Mouse (Mus musculus) MN1 (cell line): ENCODE results near the gene Sorbs1.

Experiments
- DNase-seq: peaks from one replicate; pipeline ENCODE4 v3.0.0-alpha.2; 2016; ENCODE audit warnings: low spot score

Gene Sorbs1

DNA sequence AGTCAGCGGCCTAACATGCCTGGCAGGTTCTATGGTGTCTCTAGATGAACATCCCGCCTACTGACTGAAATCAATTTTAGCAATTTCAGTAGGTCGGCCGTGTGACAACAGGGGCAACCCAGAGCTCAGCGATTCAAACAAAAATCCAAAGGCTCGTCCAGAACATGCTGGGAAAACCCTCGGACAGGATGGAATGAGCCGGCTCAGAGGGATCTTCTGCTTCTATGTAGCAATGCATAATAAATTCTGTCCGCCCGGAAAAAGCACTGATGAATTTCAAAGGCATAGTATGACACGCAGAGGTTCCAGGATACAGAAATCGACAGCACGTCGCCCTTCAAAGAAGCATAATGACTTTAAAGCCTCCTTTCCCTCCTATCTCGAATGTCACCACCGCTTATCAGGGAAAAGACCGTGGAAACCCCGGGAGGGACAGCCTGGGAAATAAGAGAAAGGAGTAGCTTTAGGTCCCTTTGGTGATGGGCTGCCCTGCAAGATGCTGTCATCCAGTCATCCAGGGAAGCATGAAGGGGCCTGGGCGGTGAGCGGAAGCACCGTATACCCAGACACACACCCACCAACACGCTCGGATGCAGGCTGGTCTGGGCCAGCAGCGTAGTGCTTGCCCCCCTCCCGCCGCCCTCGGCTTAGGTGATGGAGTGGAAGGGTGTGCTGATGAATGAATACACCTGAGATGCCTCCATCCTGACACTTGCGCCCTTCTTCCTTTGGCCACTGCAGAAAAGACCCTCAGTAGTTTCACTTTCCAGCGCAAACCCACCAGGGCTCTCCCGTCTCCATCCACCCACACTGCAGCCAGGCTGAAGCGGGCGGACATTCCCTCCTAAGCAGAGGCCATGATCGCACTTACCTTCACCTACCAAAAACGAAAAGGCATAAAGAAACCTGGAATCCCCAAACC is 818 bp downstream of the Sorbs1 start:
- DNase-seq, result peak; percentile 40

DNA sequence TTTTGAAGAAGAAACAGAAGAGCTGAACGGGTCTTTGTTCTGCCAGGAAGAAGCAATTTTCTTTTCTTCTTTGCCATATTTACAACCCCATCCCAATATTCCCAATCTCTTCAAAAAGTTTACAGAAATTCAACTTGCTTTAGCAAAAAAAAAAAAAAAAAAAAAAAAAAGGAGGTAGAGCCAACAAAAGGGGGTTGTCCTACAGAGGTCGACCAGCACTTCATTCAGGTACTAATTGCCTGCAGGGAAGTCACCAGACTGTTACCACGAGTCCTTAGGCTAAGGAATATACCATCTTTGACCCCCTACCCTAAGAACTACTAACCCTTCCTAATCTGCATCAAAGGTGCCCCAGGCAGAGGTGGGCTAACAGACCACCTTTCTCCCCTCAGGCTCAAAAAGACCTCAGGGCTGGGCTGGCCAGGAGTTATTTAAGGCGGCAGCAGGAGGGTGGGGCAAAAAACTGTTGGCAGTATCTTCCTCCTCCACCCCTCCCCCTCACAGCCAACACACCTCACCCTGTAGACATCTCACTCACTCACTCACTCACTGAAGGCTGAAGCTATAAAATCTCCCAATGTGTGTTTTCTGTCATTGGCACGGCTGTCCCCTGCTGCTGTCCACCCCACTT is 1.8 kb downstream of the Sorbs1 start:
- no peak for DNase-seq

GRCm38 (mm10) chr19:40511100-40511439 is 2.5 kb downstream of the Sorbs1 start:
- no peak for DNase-seq

- DNase-seq, result no peak
Measured at GRCm38 (mm10) chr19:40510387-40511099, 3.0 kb downstream of the Sorbs1 start.

DNA sequence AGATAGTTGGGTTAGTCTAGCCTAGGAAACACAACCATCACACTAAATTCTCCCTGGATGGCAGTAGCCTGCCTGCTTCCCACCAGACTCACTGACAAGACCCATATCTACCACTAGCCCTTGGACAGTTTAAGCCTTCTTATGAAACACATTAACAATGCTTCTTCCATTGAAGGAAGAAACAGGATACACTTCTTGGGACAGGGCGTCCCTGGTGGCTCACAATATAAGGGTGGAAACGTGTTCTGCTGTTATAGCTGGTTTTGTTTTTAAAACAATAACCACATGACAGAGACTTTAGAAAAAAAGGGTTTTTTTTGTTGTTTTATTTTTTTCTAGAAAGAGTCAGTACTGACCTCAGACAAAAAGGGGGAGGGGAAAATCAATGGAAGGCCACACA is 4.3 kb downstream of the Sorbs1 start:
- DNase-seq, result no peak

DNA sequence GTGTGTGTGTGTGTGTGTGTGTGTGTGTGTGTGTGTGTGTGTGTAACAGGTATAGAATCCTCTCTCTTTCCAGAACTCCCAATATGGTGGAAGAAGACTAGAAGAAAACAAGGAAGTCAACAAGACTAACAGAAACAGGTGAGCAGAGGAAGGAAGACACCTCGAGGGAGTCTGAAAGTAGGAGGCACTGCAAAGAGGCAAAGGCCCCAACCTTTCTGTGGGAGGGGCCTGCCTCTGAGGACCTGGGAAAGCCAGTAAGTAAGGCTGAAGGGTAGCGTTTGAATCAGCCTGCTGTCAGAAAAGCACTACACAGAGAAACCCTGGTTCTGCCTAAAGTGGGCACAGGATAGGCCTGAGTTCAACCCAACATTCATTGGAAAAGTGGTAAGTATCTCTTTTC is 4.7 kb downstream of the Sorbs1 start:
- DNase-seq, result no peak

- DNase-seq, result no peak
Measured at GRCm38 (mm10) chr19:40506965-40507364, 6.6 kb downstream of the Sorbs1 start.

GRCm38 (mm10) chr19:40504336-40504735 is 9.2 kb downstream of the Sorbs1 start:
- DNase-seq, result no peak

- DNase-seq, result no peak
Measured at GRCm38 (mm10) chr19:40499940-40500737, 13.4 kb downstream of the Sorbs1 start.

DNA sequence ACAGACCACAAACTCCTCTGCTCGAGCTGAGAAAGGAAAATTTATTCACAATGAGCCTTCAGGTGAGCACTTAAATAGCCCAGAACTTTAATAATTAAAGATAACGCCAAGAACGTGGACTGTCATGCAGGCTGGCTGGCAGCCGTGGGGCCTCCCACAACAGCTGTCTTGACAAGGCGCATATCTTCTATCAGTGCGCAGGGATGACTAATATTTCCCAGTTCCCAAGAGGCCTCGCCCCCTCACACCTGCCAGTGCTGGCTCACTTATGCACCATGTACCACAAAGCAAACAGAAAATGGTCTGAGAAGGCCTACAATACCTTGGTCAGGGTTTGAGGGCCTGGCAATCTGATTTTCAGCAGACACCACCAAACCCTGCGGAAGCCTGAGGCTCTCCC is 14.4 kb downstream of the Sorbs1 start:
- no peak for DNase-seq

DNA sequence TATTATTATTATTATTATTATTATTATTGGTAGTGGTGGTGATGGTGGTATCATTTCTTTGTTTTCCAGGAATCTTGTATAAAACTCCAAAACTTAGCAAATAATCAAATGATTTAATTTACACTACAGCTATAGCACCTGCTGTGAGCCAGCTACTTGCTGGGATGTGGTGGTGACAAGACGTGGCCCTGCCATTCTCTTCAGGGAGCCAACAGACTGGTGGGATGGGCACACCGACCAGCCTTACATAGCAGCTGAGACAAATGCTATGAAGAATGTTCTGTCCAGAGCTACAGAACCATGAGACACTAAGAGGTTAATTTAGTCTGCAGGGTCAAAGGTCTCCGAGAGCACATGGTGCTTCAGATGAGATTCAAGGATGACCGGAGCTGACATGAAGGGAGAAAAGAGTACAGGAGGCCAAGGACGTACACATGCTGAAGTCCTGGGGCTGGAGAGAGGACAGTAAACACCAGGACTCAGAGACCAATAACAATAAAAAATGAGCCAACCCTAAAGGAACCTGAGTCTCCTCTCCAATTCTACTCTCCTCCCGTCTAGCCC is 15.3 kb downstream of the Sorbs1 start:
- no peak for DNase-seq

GRCm38 (mm10) chr19:40496509-40497267 is 16.9 kb downstream of the Sorbs1 start:
- no peak for DNase-seq

- DNase-seq, result no peak
Measured at GRCm38 (mm10) chr19:40496071-40496470, 17.5 kb downstream of the Sorbs1 start.

DNA sequence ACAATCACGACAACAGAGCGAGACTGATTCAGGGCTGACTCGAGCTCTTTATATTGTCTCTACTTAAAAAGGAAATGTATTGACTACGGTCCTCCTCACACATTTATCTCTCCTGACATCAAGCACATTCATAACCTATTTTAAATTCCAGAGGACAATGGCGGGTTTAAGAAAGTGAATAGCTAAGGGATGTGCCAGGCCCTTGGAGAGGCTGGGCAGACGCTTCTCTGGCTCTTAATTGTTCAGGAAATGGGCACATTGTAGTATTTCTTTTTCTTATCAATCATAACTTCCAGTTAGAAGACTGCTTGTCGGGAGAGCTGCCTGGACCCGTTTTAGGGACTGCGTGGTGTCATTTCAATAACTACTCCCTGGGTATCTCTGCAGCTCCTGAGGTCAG is 20.7 kb downstream of the Sorbs1 start:
- DNase-seq, result no peak

GRCm38 (mm10) chr19:40491442-40491841 is 22.1 kb downstream of the Sorbs1 start:
- DNase-seq, result no peak

GRCm38 (mm10) chr19:40490765-40491164 is 22.8 kb downstream of the Sorbs1 start:
- no peak for DNase-seq

DNA sequence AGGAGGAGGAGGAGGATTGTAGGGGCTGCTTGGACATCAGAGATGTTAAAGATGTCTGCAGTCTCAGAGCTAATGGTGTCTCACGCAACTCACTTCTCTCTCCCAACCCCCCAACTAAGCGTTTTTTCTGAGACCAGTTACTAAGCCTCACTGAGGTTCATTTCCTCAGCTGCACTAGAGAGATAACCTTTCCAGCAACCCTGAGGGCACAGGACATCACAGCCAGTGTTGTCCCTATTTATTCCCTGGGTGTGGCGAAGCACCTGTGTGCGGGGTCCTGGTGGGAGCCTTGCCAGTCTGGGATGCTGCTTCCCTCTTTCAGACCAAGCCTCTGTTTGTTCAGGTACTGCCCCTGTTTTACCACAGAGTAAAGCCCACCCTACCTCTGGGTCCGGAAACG is 23.9 kb downstream of the Sorbs1 start:
- no peak for DNase-seq

DNA sequence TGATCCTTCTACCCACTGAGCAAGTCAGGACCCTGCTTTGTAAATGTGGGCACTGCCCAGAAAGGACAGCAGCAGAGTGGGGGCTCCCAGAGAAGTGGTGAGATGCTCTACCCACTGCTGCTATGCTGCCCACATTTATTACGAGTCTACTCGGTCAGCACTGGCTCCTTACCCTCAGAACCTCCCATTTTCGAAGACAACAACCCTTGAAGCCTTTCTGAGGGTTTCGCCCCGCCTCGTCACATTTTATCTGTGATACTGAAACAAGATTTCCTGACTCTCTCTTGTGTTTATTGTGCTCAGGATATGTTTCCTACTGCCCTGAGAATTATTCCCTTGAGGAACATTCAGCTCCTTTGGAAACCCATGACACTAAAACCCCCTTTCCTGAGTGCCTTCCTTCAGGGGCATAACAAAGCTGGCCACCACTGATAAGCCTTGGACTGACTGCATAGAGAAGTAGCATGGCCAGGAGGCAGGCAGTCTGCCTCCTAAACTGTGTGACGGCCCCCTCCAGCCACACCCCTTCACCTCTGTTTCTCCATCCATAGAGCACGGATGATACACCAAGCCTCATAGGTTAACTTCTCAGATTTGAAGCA is 24.6 kb downstream of the Sorbs1 start:
- no peak for DNase-seq

DNA sequence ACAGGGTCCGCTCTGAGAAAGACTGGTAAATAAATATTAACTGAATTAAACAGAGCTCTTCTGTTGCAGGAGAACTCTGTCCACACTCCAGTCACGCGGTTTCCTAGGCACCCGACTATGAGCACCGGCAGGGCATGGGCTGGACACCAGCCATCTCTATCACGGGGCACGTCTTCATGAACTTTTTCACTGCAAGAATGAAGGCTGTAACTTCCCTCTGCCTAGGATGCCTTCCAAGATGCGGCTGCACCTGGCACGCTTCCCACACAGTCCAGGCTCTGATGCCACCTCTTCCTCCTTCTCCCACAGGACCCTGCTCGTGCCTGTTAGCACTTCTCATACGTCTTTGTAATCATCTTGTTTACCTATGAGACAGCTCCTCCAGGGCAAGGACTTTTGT is 26.0 kb downstream of the Sorbs1 start:
- peak; percentile 32 for DNase-seq

DNA sequence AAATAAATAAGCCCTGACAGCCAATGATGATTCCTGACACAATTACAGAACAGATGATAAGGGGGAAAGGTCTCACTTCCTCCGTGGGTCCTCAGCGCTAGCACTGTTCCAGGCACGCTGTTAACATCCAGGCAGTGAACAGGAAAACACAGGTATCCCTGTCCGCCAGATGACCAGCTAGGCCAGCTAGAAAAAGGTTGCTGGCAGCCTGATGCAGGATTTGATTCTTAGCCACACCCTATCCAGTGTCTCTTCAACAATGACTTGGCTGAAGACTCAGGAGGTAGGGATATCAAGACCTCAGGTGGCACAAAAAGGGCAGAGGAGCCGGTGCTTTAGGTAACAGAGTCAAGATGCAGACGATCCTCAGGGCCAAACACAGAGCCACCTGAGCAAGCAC is 32.5 kb downstream of the Sorbs1 start:
- DNase-seq, result no peak

- no peak for DNase-seq
Measured at GRCm38 (mm10) chr19:40478161-40478575, 35.4 kb downstream of the Sorbs1 start.
